Mouse (Mus musculus) kidney, embryonic 15.5 days (tissue): ENCODE measurements around the gene Rpn2. TPM values are rescaled to one million over a fixed set of nuclear protein-coding genes. Genes with fewer than 3 reads are reported as not detected.

Experiments
- ATAC-seq: fragments of 200-750 bp; cut with Nextera tagmentation; replicated peaks from 2 replicates; pipeline ENCODE4 v1.8.0; 2017; ENCODE audit warnings: moderate TSS enrichment; ENCODE audit not compliant: low FRiP score
- H3K27ac ChIP-seq: fragments of 300-500 bp; sonication (generic); 2 replicates; pipeline ENCODE4 v1.5.1; 2015; ENCODE audit warnings: mild to moderate bottlenecking, inconsistent platforms
- H3K27me3 ChIP-seq: fragments of 300-500 bp; sonication (generic); 2 replicates; pipeline ENCODE4 v1.6.1; 2015; ENCODE audit warnings: inconsistent platforms
- H3K36me3 ChIP-seq: fragments of 300-500 bp; sonication (generic); 2 replicates; pipeline ENCODE4 v1.6.1; 2015; ENCODE audit warnings: inconsistent platforms
- H3K4me1 ChIP-seq: fragments of 300-500 bp; sonication (generic); 2 replicates; pipeline ENCODE4 v1.6.1; 2015; ENCODE audit warnings: inconsistent platforms
- H3K4me2 ChIP-seq: fragments of 300-500 bp; sonication (generic); 2 replicates; pipeline ENCODE4 v1.6.1; 2015; ENCODE audit warnings: moderate library complexity, mild to moderate bottlenecking, inconsistent platforms
- H3K4me3 ChIP-seq: fragments of 300-500 bp; sonication (generic); replicated peaks from 2 replicates; pipeline ENCODE4 v1.5.1; 2015; ENCODE audit warnings: mild to moderate bottlenecking, inconsistent platforms
- H3K9ac ChIP-seq: fragments of 300-500 bp; sonication (generic); 2 replicates; pipeline ENCODE4 v1.6.1; 2015; ENCODE audit warnings: mild to moderate bottlenecking, inconsistent platforms
- H3K9me3 ChIP-seq: fragments of 300-500 bp; sonication (generic); replicated peaks from 2 replicates; pipeline ENCODE4 v1.6.1; 2016; ENCODE audit warnings: inconsistent platforms
- WGBS: fragments of 180-500 bp; shearing (Covaris S2); methylation state at CpG from one replicate; pipeline ENCODE4 v1.1.7; 2015; ENCODE audit warnings: mixed read lengths; 5-methylcytosine and 5-hydroxymethylcytosine counted together
- polyA plus RNA-seq: library from polyadenylated mRNA; unstranded; fragments of >200 nt; fragmentation: Nextera tagmentation; extraction: Ambion mirVana; gene quantifications from 2 replicates; pipeline ENCODE4 v1.2.1, GENCODE M21; 2015

The Rpn2 gene
- polyA plus RNA-seq, 1 experiment from 2014 or later: 322 TPM

DNA sequence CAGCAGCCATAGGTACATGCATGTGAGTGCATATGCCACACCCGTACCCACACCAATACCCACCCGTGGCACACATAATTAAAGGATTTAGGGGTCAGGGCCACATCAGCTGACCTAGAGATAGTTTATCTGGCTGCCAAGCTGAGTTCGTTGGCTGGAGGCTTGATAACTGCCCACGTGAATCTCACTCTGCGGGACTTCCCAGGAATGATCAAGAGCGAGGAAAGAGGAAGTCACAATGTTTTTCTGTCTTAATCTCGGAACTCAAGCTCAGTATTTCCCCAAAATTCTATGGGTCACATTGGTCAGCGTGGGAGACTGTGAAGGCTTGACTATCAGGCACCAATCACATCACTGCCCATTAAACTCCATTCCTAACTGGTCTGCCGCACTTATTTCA, 87.9 kb downstream of the Rpn2 start:
- H3K27ac ChIP-seq: peak overlapping the region; percentile 93; the same call in 1 of the 2 replicates
- peak overlapping the region; percentile 78 for H3K4me3 ChIP-seq
- H3K36me3 ChIP-seq: peaks cover 8% of the 10 kb centered on the region
- no peaks in the 10 kb centered on the region for H3K27me3 ChIP-seq
- peak overlapping the region; percentile 63 for H3K4me2 ChIP-seq
- 77% methylated on average over 9 of the region's 9 CpGs for WGBS
- H3K9me3 ChIP-seq: no peaks in the 10 kb centered on the region
- no peak for ATAC-seq
- no peak overlapping the region for H3K9ac ChIP-seq
- peaks cover 18% of the 10 kb centered on the region for H3K4me1 ChIP-seq

DNA sequence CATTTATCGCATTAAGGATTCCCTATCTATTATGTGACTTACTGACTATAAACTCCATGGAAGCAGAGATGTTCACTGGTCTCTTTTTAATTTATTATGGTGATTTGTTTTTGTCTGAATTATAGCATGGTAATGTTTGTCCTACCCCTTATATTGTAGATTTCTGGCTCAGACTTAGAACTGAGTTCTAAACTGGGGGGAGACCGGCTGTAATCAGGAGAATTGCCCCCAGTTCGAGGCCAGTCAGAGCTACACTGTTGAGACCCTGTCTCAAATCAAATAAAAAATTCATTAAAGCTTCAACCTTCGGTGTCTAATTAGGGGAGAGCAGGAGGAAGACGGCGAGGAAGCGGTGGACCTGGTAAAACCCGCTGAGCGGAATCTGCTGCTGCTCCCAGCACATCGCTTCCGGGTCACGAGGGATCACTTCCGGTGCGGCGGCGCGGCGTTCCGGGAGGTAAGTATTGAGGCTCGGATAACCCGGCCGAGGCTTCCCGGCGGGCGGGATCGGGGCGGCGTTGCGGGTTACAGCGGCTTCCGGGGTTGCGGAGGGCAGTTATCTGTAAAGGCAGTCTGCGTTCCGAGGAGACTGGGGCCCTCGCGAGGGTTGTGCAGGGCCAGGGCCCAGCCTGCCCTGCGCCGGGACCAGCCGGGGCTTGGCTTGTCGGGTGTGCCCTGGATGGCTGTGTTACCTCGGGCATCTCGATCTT, 88.5 kb downstream of the Rpn2 start, which contains the start of gene Manbal:
Gene Manbal (plus strand): TSS at position 411 of the 710 bp plus-strand sequence.
- Histone ChIP-seq H3K4me3 (peak within 1 kb of the TSS; percentile 78), H3K27me3 (no peaks in the 10 kb centered on the region), H3K9me3 (no peaks in the 10 kb centered on the region), H3K4me1 (peaks cover 20% of the 10 kb centered on the region), H3K36me3 (peaks cover 13% of the 10 kb centered on the region), H3K9ac (peak within 1 kb of the TSS; percentile 92), H3K27ac (peak within 1 kb of the TSS; percentile 93), H3K4me2 (peak within 1 kb of the TSS; percentile 63)
- WGBS: 4% methylated on average over 42 of the region's 42 CpGs
- peak; percentile 93 for ATAC-seq

DNA sequence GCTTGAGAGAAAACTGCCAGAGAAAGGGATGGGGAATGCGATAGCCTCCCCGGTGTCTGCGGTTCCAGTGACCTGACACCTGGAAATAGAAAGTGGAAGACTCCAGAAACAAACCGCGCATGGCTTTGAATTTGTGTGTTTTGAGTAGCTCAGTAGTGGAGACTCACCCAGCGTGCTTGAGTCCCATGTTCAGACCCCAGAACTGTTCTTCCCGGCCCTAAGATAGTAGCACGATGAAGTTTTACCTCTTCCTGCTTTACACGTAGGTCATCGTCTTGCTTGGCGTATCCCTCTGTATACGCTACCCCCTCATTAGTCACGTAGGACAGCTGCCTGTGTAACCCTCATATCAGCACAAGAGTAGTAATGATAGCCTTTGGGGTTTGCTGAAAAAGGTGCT, 89.2 kb downstream of the Rpn2 start:
- H3K36me3 ChIP-seq: peaks cover 13% of the 10 kb centered on the region
- ATAC-seq: no peak; the same call in 1 of the 2 replicates

DNA sequence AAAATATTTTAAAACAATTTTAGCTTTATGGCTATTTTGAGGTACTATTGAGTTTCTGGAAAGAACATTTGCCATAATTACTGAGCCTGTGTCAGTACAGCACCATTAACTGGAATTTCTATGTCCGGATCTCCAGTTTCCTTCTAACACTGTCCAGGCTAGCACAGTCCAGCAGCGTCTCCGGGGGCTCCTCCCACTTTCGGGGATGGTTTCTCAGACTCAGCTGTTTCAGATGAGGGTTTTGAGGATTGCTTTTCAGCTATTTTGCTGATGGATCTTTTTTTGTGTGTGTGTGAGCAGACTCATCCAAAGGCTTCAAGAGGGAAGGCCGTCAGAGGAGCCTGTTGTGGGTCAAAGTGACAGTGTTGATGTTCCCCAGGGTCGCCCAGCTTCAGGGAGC, 92.9 kb downstream of the Rpn2 start:
- Histone ChIP-seq H3K9ac (no peak overlapping the region), H3K27me3 (no peaks in the 10 kb centered on the region), H3K4me3 (no peak overlapping the region), H3K36me3 (peaks cover 19% of the 10 kb centered on the region), H3K4me2 (no peak overlapping the region), H3K4me1 (peaks cover 43% of the 10 kb centered on the region), H3K27ac (no peak overlapping the region), H3K9me3 (no peaks in the 10 kb centered on the region)
- WGBS: 72% methylated on average over 6 of the region's 6 CpGs
- ATAC-seq: no peak

More for the DNA sequence above, 89.2 kb downstream of the Rpn2 start:
- H3K4me2 ChIP-seq: peak overlapping the region; percentile 63
- H3K9me3 ChIP-seq: no peaks in the 10 kb centered on the region
- H3K27ac ChIP-seq: peak overlapping the region; percentile 93
- peak overlapping the region; percentile 78 for H3K4me3 ChIP-seq
- H3K4me1 ChIP-seq: peaks cover 22% of the 10 kb centered on the region
- under 1% methylated on average over 13 of the region's 13 CpGs for WGBS
- no peaks in the 10 kb centered on the region for H3K27me3 ChIP-seq
- peak overlapping the region; percentile 92 for H3K9ac ChIP-seq

DNA sequence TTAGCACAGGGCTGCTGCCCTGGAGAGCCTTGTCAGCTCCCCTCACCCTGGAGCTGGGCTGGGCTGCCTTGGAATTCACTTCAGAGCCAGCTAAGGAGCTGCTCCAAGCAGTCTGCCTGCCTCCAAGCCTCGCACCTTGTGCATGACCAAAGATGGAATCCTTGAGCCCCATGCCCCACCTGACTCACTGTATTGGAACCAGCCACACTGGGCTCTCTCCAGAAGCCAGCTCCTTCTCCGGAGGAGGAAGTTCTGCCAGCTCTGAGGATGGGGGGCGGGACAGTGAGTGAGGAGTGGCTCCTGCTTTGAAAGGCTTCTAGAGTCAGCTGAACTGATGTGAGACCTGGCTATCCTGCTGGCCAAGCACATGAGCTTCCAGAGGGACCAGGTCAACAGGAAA, 94.9 kb downstream of the Rpn2 start:
- 70% methylated on average over 3 of the region's 3 CpGs for WGBS
- Histone ChIP-seq H3K4me1 (peaks cover 33% of the 10 kb centered on the region), H3K9me3 (no peaks in the 10 kb centered on the region), H3K4me3 (no peak overlapping the region), H3K27ac (peak overlapping the region; percentile 41; the same call in 1 of the 2 replicates), H3K27me3 (no peaks in the 10 kb centered on the region), H3K4me2 (no peak overlapping the region), H3K9ac (no peak overlapping the region; the same call in 1 of the 2 replicates), H3K36me3 (peaks cover 19% of the 10 kb centered on the region)
- ATAC-seq: no peak

DNA sequence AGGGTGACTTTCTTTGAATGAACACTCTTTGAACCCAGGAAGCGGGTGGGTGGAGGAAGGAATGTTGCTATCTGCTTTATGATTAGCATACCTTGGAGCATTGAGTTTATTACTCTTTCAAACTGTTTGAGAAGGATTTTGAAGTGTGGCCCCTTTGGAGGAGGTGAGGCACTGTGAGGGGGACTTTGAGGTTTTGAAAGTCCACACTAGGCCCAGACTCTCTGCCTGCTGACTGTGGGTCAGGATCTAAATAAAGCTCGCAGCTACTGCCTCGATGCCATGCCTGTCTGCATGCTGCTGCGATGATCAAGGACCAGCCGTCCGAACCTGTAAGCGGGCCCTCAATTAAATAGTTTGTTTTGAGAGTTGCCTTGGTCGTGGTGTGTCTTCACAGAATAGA, 96.2 kb downstream of the Rpn2 start:
- 48% methylated on average over 8 of the region's 8 CpGs for WGBS
- ATAC-seq: no peak
- H3K4me1 ChIP-seq: peaks cover 27% of the 10 kb centered on the region

More for the DNA sequence above, 96.2 kb downstream of the Rpn2 start:
- H3K27me3 ChIP-seq: no peaks in the 10 kb centered on the region
- H3K4me2 ChIP-seq: no peak overlapping the region
- H3K9me3 ChIP-seq: no peaks in the 10 kb centered on the region
- H3K27ac ChIP-seq: no peak overlapping the region
- H3K9ac ChIP-seq: no peak overlapping the region
- H3K4me3 ChIP-seq: no peak overlapping the region
- peaks cover 32% of the 10 kb centered on the region for H3K36me3 ChIP-seq

Other genes with a start within 250 kb of the Rpn2 start
- 3.5 and 4.2 TPM in 2 replicates for gene Soga1, start 199.8 kb upstream of the Rpn2 start, polyA plus RNA-seq
- gene Tldc2, start 192.0 kb upstream of the Rpn2 start, polyA plus RNA-seq: 0.27 TPM in 1 of 2 replicates, not detected in the other
- gene Samhd1, start 143.8 kb upstream of the Rpn2 start, polyA plus RNA-seq: 25.3 and 27.2 TPM in 2 replicates
- 26.8 and 26.9 TPM in 2 replicates for gene Rbl1, start 74.5 kb upstream of the Rpn2 start, polyA plus RNA-seq
- 0.47 and 0.59 TPM in 2 replicates for gene Mroh8, start 532 bp downstream of the Rpn2 start, polyA plus RNA-seq
- 0.35 TPM in 1 of 2 replicates, not detected in the other for gene Ghrh, start 68.5 kb downstream of the Rpn2 start, polyA plus RNA-seq
- gene Manbal, start 88.6 kb downstream of the Rpn2 start, polyA plus RNA-seq: 71.7 and 81.2 TPM in 2 replicates
- gene Src, start 139.4 kb downstream of the Rpn2 start, polyA plus RNA-seq: 17.6 and 18.2 TPM in 2 replicates